Mouse (Mus musculus): Measurements from ENCODE around the gene Lbx1.

Lbx1 gene

GRCm38 (mm10) chr19:45235766-45236362 is at the start of gene Lbx1:
Gene Lbx1 (minus strand): TSS chr19:45235812.
- no peak for DNase-seq (ENCODE audit: low spot score in 2 of 2)

GRCm38 (mm10) chr19:45283302-45283701 is 47.7 kb upstream of the Lbx1 start:
- peak; percentile 59 to 78 for DNase-seq (ENCODE audit: low spot score in 2 of 2)

DNA sequence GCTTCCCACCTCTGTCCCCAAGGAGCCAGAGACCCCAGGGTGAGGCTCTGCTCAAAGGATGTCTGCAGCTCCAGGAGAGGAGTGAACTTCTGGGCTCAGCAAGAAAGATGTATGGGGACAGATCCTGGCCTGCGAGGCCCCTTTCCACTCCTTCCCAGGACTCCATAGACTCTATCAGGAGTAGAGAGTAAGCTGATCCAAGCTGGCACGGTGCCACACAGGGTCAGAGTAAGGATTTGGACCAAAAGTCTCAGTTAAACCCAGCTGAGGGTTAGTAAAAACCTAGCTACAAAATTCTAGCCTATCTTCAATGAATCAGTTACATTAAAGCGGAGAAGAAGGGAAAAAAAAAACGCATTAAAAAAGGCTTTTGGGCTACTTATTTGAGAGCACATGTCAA is 40.6 kb upstream of the Lbx1 start:
- DNase-seq (ENCODE audit: low spot score in 2 of 2): no peak

DNA sequence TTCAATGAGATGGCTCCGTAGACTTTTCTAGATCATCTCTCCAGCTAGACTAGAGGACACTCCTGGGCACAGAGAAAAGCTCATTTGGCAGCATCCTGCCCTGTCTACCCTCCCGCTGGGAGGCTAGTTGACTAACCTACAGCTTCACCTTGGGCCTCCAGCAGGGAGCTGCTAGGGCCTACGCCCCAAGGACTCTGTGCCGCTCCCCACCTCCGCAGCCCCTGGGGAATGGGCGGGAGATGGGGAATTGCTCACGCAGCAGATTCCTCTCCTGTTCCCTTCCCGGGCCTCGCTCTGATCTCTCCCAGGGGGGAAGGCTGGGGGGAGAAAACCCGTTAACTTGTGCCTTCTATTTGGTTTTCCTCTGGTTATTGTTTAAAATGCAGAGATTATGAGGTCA is 36.4 kb upstream of the Lbx1 start:
- no peak for DNase-seq (ENCODE audit: low spot score in 2 of 2)

DNA sequence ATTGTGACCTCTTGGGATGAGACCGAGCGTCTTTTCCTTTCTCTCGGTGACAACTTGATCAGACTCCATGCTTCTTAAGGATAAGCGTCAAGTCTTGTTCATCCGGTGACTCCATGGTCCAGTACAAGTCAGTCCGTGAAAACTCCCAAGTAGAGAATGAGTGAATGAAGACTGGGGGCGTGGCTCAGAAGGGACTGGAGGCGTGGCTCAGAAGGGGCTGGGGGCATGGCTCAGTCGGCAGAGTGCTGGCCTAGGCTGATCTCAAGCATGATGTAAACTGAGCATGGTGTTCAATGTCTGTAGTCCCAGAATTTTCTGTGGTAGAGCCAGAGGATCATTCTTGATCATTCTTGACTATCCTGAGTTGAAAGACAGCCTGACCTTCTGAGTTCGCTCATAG is 27.4 kb upstream of the Lbx1 start:
- DNase-seq (ENCODE audit: low spot score in 2 of 2): no peak

GRCm38 (mm10) chr19:45257414-45258326 is 22.1 kb upstream of the Lbx1 start:
- DNase-seq (ENCODE audit: low spot score in 2 of 2): no peak

- DNase-seq (ENCODE audit: low spot score in 2 of 2): no peak
Observed at GRCm38 (mm10) chr19:45254806-45255205, 19.2 kb upstream of the Lbx1 start.

GRCm38 (mm10) chr19:45252436-45252835 is 16.8 kb upstream of the Lbx1 start:
- DNase-seq (ENCODE audit: low spot score in 2 of 2): no peak

DNA sequence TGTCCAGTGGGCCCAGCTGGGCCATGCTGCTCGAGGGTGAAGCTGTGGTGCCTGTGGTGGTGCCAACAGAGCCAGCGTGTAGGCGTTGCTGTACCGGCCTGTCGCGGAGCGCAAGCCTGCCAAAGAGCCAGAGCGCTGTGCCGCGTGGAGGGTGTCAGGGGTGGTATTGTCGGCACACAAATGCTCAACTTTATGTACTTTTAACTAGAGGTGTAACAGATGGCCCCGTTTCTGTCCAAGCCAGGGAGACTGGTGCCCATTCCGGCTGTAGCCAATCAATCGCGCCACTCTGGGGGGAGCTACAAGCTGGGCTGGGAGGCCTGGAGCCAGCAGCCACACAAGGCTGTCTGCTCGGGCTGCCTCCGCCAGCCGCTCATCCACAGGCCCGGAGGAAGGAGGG is 13.1 kb upstream of the Lbx1 start:
- DNase-seq (ENCODE audit: low spot score in 2 of 2): no peak

DNA sequence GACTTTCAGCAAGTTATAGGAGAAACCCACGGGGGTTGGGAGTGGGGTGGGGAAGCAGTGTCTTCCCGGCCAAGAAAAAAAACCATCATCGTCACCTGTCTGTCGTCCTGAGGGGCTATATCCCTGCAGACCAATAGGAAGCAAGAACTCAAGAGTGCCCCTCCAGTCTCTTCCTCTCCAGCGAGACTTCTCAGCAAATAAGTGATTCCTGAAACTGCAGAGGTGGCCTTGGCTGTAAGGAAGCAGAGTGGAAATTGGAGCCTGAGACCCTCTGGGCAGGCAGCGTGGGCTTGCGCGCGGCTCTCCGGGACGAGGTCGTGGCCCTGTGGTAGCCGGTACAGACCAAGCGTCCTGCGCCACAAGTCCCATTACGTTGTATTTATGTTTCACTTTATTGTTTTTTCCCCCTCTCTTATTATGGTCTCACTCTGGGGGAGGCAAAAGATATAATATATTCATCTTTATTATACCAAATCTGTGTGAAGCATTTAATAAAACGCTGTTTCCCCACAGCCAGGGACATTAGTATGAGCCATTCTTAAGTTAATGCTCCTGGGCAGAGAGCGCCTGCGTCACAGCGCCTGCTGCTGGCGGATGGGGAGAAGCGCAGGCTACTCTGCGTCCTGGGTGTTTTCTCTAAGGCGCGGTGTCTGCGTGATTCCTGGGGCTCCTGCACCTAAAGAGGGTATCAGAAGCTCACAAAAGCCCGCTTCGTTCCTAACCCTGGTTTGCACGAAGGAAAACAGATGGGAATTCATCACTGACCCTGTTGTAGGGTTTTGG is 8.5 kb upstream of the Lbx1 start:
- no peak for DNase-seq (ENCODE audit: low spot score in 2 of 2)

DNA sequence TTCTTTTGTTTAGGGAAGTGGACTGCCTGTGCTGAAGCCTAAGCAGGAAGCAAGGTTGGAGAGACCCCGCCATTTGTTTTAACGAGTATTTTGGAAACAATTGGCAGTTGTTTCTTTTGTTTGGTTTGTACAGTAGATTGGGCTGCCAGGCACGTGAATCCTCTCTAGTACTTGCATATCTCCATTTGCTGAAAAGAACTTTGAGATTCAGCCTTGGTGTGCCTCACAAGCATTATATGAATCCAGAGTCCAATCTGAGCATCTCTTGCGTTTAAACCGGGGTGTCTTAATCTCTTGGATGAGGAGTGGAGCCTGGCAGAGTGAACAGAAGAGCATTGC is 7.6 kb upstream of the Lbx1 start:
- no peak for DNase-seq (ENCODE audit: low spot score in 2 of 2)

GRCm38 (mm10) chr19:45242348-45243263 is 7.0 kb upstream of the Lbx1 start:
- no peak for DNase-seq (ENCODE audit: low spot score in 2 of 2)

DNA sequence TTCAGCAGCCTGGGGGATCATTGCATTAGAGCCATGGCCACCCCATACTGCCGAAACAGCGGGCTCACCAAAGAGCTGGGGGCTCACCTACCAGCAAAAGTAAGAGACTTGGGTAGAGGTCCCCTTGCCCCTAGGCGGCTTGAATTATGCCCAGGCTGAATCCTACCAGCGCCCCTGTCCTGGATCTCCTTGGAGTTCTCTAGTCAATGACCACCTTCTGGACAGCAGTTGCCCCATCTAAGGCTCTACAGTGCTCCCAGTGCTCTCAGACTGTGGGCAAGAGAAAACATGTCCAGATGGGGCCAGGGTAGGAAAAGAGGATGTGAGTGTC is 6.4 kb upstream of the Lbx1 start:
- DNase-seq (ENCODE audit: low spot score in 2 of 2): no peak

DNA sequence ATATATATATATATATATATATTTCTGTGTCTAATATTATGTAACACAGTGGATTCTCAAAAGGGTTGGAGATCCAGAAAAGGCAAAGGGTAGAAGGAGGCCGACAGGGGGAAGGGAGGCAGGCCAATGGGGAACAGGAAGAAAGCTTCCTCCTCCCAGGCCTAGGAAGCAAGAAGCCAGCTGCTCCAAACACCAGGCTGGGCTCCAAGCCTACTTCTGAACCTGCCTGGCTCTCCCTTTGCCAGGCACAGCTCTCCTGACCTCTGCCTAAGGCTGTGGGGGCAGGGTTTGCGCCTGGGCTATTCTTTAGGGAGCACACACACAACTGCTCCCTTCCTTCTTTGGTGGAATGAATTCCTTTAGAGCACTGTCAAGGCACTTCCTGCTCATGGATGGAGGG is 4.4 kb upstream of the Lbx1 start:
- no peak for DNase-seq (ENCODE audit: low spot score in 2 of 2)

GRCm38 (mm10) chr19:45239191-45239590 is 3.6 kb upstream of the Lbx1 start:
- no peak for DNase-seq (ENCODE audit: low spot score in 2 of 2)

DNA sequence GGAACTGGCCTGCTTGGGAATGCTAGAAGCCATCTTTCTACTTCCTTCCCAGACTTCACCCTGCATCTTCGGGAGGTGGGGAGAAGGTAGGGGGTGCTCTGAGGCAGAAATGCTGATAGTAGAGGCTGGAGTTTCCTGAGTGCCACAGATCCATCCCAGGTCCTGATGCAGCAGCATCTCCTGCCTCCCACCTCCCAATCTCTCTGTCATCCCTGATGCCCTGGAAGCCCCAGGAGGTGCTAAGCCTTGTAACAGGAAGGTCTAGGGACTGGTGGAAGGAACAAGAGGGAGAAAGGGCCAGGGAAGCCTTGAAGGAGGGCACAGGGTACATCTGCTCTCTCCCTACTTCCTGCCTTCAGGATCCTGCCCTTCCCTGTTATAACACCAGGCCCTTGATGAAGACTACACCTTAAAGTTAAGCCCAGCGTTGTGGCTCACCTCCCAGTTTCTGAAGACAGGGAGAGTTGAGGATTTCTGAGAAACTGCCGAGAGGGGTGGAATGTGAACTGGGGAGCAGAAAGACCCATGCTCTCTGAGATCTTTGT is 2.1 kb upstream of the Lbx1 start:
- no peak for DNase-seq (ENCODE audit: low spot score in 2 of 2)

DNA sequence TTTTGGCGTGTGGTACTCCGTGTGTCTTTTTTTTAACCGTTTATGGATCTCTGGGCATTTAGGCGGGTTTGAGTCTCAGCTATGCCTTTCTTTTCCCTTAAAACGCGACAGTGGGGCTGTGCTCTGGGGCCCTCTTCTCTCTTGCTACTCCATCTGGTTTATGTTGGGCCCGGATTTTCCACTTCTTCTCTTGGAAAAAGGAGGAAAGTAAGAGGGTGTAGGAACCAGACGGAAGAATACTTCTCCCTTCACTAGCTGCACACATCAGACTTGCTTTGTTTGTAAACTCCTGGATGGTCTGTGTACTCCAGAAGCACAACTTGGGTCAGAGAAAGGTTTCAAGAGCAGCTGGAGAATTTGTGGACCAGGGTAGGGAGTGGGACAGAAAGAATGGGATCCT is 1.5 kb upstream of the Lbx1 start:
- no peak for DNase-seq (ENCODE audit: low spot score in 2 of 2)

GRCm38 (mm10) chr19:45236363-45236942 is 841 bp upstream of the Lbx1 start:
- no peak for DNase-seq (ENCODE audit: low spot score in 2 of 2)

- no peak for DNase-seq (ENCODE audit: low spot score in 2 of 2)
Observed at GRCm38 (mm10) chr19:45235331-45235741, 276 bp downstream of the Lbx1 start.

- DNase-seq (ENCODE audit: low spot score in 2 of 2): no peak
Observed at GRCm38 (mm10) chr19:45234771-45235231, 811 bp downstream of the Lbx1 start.

GRCm38 (mm10) chr19:45234191-45234770 is 1.3 kb downstream of the Lbx1 start:
- DNase-seq (ENCODE audit: low spot score in 2 of 2): no peak
